Mouse (Mus musculus) hindbrain, embryonic 14.5 days (tissue): Measurements from ENCODE around the gene Olfr641. TPM values are rescaled to one million over a fixed set of nuclear protein-coding genes. Genes with fewer than 3 reads are reported as not detected.

Source experiments
- ATAC-seq: fragments of 200-750 bp; cut with Nextera tagmentation; 2 replicates; pipeline ENCODE4 v1.8.0; 2017; ENCODE audit warnings: moderate number of reproducible peaks, mild to moderate bottlenecking, moderate TSS enrichment, moderate library complexity; ENCODE audit not compliant: low FRiP score
- DNase-seq: peaks from one replicate; pipeline ENCODE4 v3.0.0-alpha.2; 2015; ENCODE audit warnings: low spot score
- H3K27ac ChIP-seq: fragments of 300-500 bp; sonication (generic); 2 replicates; pipeline ENCODE4 v1.5.1; 2014; ENCODE audit warnings: mild to moderate bottlenecking, moderate library complexity
- H3K27me3 ChIP-seq: fragments of 300-500 bp; sonication (generic); 2 replicates; pipeline ENCODE4 v1.6.1; 2014; ENCODE audit warnings: mild to moderate bottlenecking, low read length, mixed read lengths; ENCODE audit not compliant: control insufficient read depth, insufficient read depth
- H3K36me3 ChIP-seq: fragments of 300-500 bp; sonication (generic); replicated peaks from 2 replicates; pipeline ENCODE4 v1.6.1; 2014; ENCODE audit not compliant: control insufficient read depth, insufficient read depth
- H3K4me1 ChIP-seq: fragments of 300-500 bp; sonication (generic); replicated peaks from 2 replicates; pipeline ENCODE4 v1.6.1; 2014; ENCODE audit warnings: antibody characterized with exemption, low read length, mixed read lengths; ENCODE audit not compliant: control insufficient read depth, insufficient read depth
- H3K4me2 ChIP-seq: fragments of 300-500 bp; sonication (generic); replicated peaks from 2 replicates; pipeline ENCODE4 v1.6.1; 2014; ENCODE audit warnings: mild to moderate bottlenecking, moderate library complexity
- H3K4me3 ChIP-seq: fragments of 300-500 bp; sonication (generic); replicated peaks from 2 replicates; pipeline ENCODE4 v1.5.1; 2014; ENCODE audit warnings: mild to moderate bottlenecking, low read length
- H3K9ac ChIP-seq: fragments of 300-500 bp; sonication (generic); 2 replicates; pipeline ENCODE4 v1.6.1; 2014
- H3K9me3 ChIP-seq: fragments of 300-500 bp; sonication (generic); 2 replicates; pipeline ENCODE4 v1.6.1; 2016; ENCODE audit warnings: low read length; ENCODE audit not compliant: control insufficient read depth
- WGBS: fragments of 180-500 bp; shearing (Covaris S2); extraction: QIAGEN DNeasy Blood & Tissue Kit; methylation state at CpG from one replicate; pipeline ENCODE4 v1.1.7; 2014; 5-methylcytosine and 5-hydroxymethylcytosine counted together
- polyA plus RNA-seq: library from polyadenylated mRNA; unstranded; fragments of >200 nt; fragmentation: Nextera tagmentation; extraction: Ambion mirVana; gene quantifications from 2 replicates; pipeline ENCODE4 v1.2.1, GENCODE M21; 2014

The Olfr641 gene
- polyA plus RNA-seq, 1 experiment from 2014 or later, result not detected

- no peak overlapping the region for H3K4me2 ChIP-seq
- DNase-seq, result no peak
- ATAC-seq, result no peak
- no peak overlapping the region for H3K27ac ChIP-seq
- H3K9me3 ChIP-seq, result no peaks in the 10 kb centered on the region
- no peak overlapping the region for H3K4me3 ChIP-seq
- H3K27me3 ChIP-seq, result no peaks in the 10 kb centered on the region
- WGBS, result 97% methylated on average over 1 of the region's 1 CpGs
- no peak overlapping the region for H3K9ac ChIP-seq
- no peaks in the 10 kb centered on the region for H3K4me1 ChIP-seq
- H3K36me3 ChIP-seq, result no peaks in the 10 kb centered on the region
Measured at GRCm38 (mm10) chr7:104059215-104059614, 24.0 kb downstream of the Olfr641 start.

- WGBS, result 47% methylated on average over 2 of the region's 2 CpGs
Measured at GRCm38 (mm10) chr7:104061345-104061744, 26.1 kb downstream of the Olfr641 start, which contains the start of gene 4930516K23Rik. Gene 4930516K23Rik, minus strand, starts transcription at chr7:104061445.

GRCm38 (mm10) chr7:104071769-104072168, 36.5 kb downstream of the Olfr641 start, which contains the start of gene Olfr644:
Gene Olfr644, minus strand, starts transcription at chr7:104071869.
- no peaks in the 10 kb centered on the region for H3K9me3 ChIP-seq
- no peak within 1 kb of the TSS for H3K27ac ChIP-seq
- DNase-seq, result no peak
- ATAC-seq, result no peak
- H3K4me3 ChIP-seq, result no peak within 1 kb of the TSS
- H3K27me3 ChIP-seq, result no peaks in the 10 kb centered on the region
- no peak within 1 kb of the TSS for H3K9ac ChIP-seq
- H3K36me3 ChIP-seq, result no peaks in the 10 kb centered on the region
- 66% methylated on average over 2 of the region's 2 CpGs for WGBS
- H3K4me2 ChIP-seq, result no peak within 1 kb of the TSS
- no peaks in the 10 kb centered on the region for H3K4me1 ChIP-seq

More at GRCm38 (mm10) chr7:104061345-104061744, 26.1 kb downstream of the Olfr641 start, which contains the start of gene 4930516K23Rik:
- ATAC-seq, result no peak
- H3K4me3 ChIP-seq, result no peak within 1 kb of the TSS
- H3K36me3 ChIP-seq, result no peaks in the 10 kb centered on the region
- H3K4me1 ChIP-seq, result no peaks in the 10 kb centered on the region
- H3K9me3 ChIP-seq, result no peaks in the 10 kb centered on the region
- no peak for DNase-seq
- H3K4me2 ChIP-seq, result no peak within 1 kb of the TSS
- H3K9ac ChIP-seq, result no peak within 1 kb of the TSS
- no peaks in the 10 kb centered on the region for H3K27me3 ChIP-seq
- no peak within 1 kb of the TSS for H3K27ac ChIP-seq

- no peaks in the 10 kb centered on the region for H3K36me3 ChIP-seq
- no peaks in the 10 kb centered on the region for H3K4me1 ChIP-seq
- H3K4me3 ChIP-seq, result no peak within 1 kb of the TSS
- DNase-seq, result no peak
- ATAC-seq, result no peak
- no peak within 1 kb of the TSS for H3K27ac ChIP-seq
- no peaks in the 10 kb centered on the region for H3K9me3 ChIP-seq
- H3K9ac ChIP-seq, result no peak within 1 kb of the TSS
- no peaks in the 10 kb centered on the region for H3K27me3 ChIP-seq
- H3K4me2 ChIP-seq, result no peak within 1 kb of the TSS
- WGBS, result 73% methylated on average over 1 of the region's 1 CpGs
Measured at GRCm38 (mm10) chr7:104085365-104085764, 50.1 kb downstream of the Olfr641 start, which contains the start of gene Olfr645. Gene Olfr645, minus strand, starts transcription at chr7:104085465.

Other genes with a start within 250 kb of the Olfr641 start
- not detected in 2 replicates for gene Olfr67, start 243.6 kb upstream of the Olfr641 start, polyA plus RNA-seq
- 1,734 and 1,868 TPM in 2 replicates for gene Hbb-bt, start 221.4 kb upstream of the Olfr641 start, polyA plus RNA-seq
- 4,248 and 5,201 TPM in 2 replicates for gene Hbb-bs, start 207.3 kb upstream of the Olfr641 start, polyA plus RNA-seq
- not detected in 2 replicates for gene Hbb-bh2, start 194.9 kb upstream of the Olfr641 start, polyA plus RNA-seq
- 2.1 and 3.6 TPM in 2 replicates for gene Hbb-bh1, start 192.3 kb upstream of the Olfr641 start, polyA plus RNA-seq
- gene Hbb-y, start 182.2 kb upstream of the Olfr641 start, polyA plus RNA-seq, result 178 and 712 TPM in 2 replicates
- not detected in 2 replicates for gene Olfr66, start 149.2 kb upstream of the Olfr641 start, polyA plus RNA-seq
- not detected in 2 replicates for gene Olfr64, start 141.0 kb upstream of the Olfr641 start, polyA plus RNA-seq
- not detected in 2 replicates for gene Olfr65, start 132.0 kb upstream of the Olfr641 start, polyA plus RNA-seq
- gene Olfr631, start 106.6 kb upstream of the Olfr641 start, polyA plus RNA-seq, result not detected in 2 replicates
- gene Olfr632, start 101.1 kb upstream of the Olfr641 start, polyA plus RNA-seq, result not detected in 2 replicates
- gene Olfr633, start 91.0 kb upstream of the Olfr641 start, polyA plus RNA-seq, result not detected in 2 replicates
- gene Olfr635, start 64.3 kb upstream of the Olfr641 start, polyA plus RNA-seq, result not detected in 2 replicates
- gene Olfr638, start 36.7 kb upstream of the Olfr641 start, polyA plus RNA-seq, result not detected in 2 replicates
- gene Olfr639, start 18.1 kb upstream of the Olfr641 start, polyA plus RNA-seq, result 0.03 TPM in 1 of 2 replicates, not detected in the other
- gene Olfr640, start 9.9 kb upstream of the Olfr641 start, polyA plus RNA-seq, result not detected in 2 replicates
- not detected in 2 replicates for gene Olfr642, start 17.2 kb downstream of the Olfr641 start, polyA plus RNA-seq
- gene 4930516K23Rik, start 26.0 kb downstream of the Olfr641 start, polyA plus RNA-seq, result not detected in 2 replicates
- gene Olfr644, start 36.4 kb downstream of the Olfr641 start, polyA plus RNA-seq, result not detected in 2 replicates
- not detected in 2 replicates for gene Olfr645, start 50.0 kb downstream of the Olfr641 start, polyA plus RNA-seq
- not detected in 2 replicates for gene Olfr646, start 69.4 kb downstream of the Olfr641 start, polyA plus RNA-seq
- gene Ubqln5, start 94.4 kb downstream of the Olfr641 start, polyA plus RNA-seq, result not detected in 2 replicates
- not detected in 2 replicates for gene Olfr643, start 102.0 kb downstream of the Olfr641 start, polyA plus RNA-seq
- gene Ubqln3, start 107.8 kb downstream of the Olfr641 start, polyA plus RNA-seq, result not detected in 2 replicates
- gene Ubqlnl, start 115.1 kb downstream of the Olfr641 start, polyA plus RNA-seq, result not detected in 2 replicates
- not detected in 2 replicates for gene Olfm5, start 129.4 kb downstream of the Olfr641 start, polyA plus RNA-seq
- gene Olfr648, start 147.9 kb downstream of the Olfr641 start, polyA plus RNA-seq, result 0.63 and 0.66 TPM in 2 replicates
- not detected in 2 replicates for gene Olfr649, start 160.5 kb downstream of the Olfr641 start, polyA plus RNA-seq
- gene Trim6, start 183.3 kb downstream of the Olfr641 start, polyA plus RNA-seq, result 0.13 and 0.20 TPM in 2 replicates
- 1.0 and 1.3 TPM in 2 replicates for gene Trim34a, start 209.0 kb downstream of the Olfr641 start, polyA plus RNA-seq